Mouse (Mus musculus): ENCODE measurements around the gene Edn2. TPM values are rescaled to one million over a fixed set of nuclear protein-coding genes. Genes with fewer than 3 reads are reported as not detected.

Edn2 gene
- polyA plus RNA-seq, 1 experiment from 2014 or later: 0.32 TPM

DNA sequence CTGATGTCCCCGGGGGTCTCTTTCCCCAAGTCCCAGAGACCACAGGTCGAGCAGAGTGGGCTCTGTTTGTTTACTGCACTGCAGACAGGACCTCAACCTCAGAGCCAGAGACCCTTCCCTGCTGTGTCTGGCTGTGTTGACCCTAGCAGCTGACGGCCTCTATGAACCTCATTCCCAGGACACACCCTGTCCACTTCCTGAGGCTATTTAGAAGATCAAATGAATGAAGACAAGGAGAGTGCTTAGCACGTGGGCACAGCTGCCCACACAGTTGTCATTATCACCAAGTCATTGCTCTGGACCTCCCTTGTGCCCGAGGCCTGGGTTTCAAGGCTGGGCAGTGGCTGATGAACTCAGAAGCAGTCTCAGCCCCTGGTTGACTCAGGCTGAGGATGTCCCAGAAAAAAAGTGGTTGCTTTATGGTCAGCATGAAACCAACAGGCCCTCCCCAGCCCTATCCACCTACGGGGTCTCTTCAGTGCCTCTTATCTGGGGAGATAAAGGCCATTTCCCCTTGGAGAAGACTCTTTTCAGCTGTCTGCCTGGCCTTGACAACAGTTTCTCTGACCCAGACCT is 10.6 kb upstream of the Edn2 start:
- H3K9me3 ChIP-seq (ENCODE audit: control insufficient read depth, low read length): no peaks in the 10 kb centered on the region
- H3K36me3 ChIP-seq (ENCODE audit: control insufficient read depth, insufficient read depth, low read length): no peaks in the 10 kb centered on the region
- ATAC-seq (ENCODE audit: low read depth): no peak
- H3K4me3 ChIP-seq (ENCODE audit: low read depth, low read length): no peak overlapping the region
- H3K4me2 ChIP-seq (ENCODE audit: low read depth, low read length): no peak overlapping the region
- H3K27me3 ChIP-seq (ENCODE audit: control insufficient read depth, insufficient read depth, low read length): no peaks in the 10 kb centered on the region
- no peak overlapping the region for H3K27ac ChIP-seq (ENCODE audit: low read depth, low read length)
- no peak overlapping the region for H3K9ac ChIP-seq (replicated peaks; ENCODE audit: low read depth, low read length)
- WGBS: 55% methylated on average over 6 of the region's 6 CpGs
- no peaks in the 10 kb centered on the region for H3K4me1 ChIP-seq (ENCODE audit: control insufficient read depth, insufficient read depth, low read length)

DNA sequence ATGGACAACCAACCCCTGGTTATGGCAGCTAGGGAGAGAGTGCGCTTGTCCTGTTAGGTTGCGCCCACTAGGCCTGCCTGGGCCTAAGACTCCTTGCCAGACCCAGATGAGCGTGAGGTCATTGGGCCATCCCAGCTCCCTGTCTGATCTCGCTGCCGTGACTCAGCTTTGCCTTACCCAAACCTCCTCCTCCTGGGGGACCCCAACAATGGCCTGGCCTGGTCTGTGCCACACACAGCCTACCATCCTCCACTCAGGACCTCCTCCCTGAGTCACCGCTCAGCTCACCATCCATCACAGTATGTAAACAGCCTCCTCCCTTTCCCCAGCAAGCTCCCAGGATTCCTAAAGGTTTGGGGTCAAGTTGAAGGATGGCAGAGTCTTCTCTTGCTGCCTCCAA is 9.1 kb upstream of the Edn2 start:
- no peak for ATAC-seq (ENCODE audit: low read depth)
- Histone ChIP-seq H3K36me3 (ENCODE audit: control insufficient read depth, insufficient read depth, low read length) (no peaks in the 10 kb centered on the region), H3K4me2 (ENCODE audit: low read depth, low read length) (no peak overlapping the region), H3K4me1 (ENCODE audit: control insufficient read depth, insufficient read depth, low read length) (no peaks in the 10 kb centered on the region), H3K27me3 (ENCODE audit: control insufficient read depth, insufficient read depth, low read length) (no peaks in the 10 kb centered on the region), H3K9me3 (ENCODE audit: control insufficient read depth, low read length) (no peaks in the 10 kb centered on the region), H3K4me3 (ENCODE audit: low read depth, low read length) (no peak overlapping the region), H3K9ac (replicated peaks; ENCODE audit: low read depth, low read length) (no peak overlapping the region), H3K27ac (ENCODE audit: low read depth, low read length) (no peak overlapping the region)
- WGBS: 87% methylated on average over 6 of the region's 6 CpGs

DNA sequence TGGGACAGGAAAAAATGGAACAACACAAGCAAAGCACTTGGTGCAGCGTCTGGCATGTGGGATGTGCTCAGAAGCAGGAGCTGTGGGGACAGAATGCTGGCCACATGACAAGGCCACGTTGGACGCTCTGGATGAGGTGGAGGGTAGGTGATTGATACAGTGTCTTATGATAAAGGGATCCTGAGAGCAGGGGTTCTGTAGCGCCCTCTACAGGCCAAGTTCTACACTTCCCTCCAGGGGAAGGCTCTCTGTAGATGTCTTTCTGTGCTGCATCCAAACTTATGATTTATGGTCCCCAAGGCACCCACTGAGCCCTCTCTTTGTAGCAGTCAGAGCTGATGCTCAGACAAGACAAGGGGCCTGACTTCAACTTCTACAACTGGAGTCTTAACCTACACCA is 8.4 kb upstream of the Edn2 start:
- ATAC-seq (ENCODE audit: low read depth): no peak
- H3K27ac ChIP-seq (ENCODE audit: low read depth, low read length): no peak overlapping the region
- no peaks in the 10 kb centered on the region for H3K36me3 ChIP-seq (ENCODE audit: control insufficient read depth, insufficient read depth, low read length)
- H3K9ac ChIP-seq (replicated peaks; ENCODE audit: low read depth, low read length): no peak overlapping the region
- WGBS: 66% methylated on average over 4 of the region's 4 CpGs
- H3K27me3 ChIP-seq (ENCODE audit: control insufficient read depth, insufficient read depth, low read length): no peaks in the 10 kb centered on the region
- no peaks in the 10 kb centered on the region for H3K9me3 ChIP-seq (ENCODE audit: control insufficient read depth, low read length)
- no peak overlapping the region for H3K4me3 ChIP-seq (ENCODE audit: low read depth, low read length)
- no peaks in the 10 kb centered on the region for H3K4me1 ChIP-seq (ENCODE audit: control insufficient read depth, insufficient read depth, low read length)
- H3K4me2 ChIP-seq (ENCODE audit: low read depth, low read length): no peak overlapping the region

DNA sequence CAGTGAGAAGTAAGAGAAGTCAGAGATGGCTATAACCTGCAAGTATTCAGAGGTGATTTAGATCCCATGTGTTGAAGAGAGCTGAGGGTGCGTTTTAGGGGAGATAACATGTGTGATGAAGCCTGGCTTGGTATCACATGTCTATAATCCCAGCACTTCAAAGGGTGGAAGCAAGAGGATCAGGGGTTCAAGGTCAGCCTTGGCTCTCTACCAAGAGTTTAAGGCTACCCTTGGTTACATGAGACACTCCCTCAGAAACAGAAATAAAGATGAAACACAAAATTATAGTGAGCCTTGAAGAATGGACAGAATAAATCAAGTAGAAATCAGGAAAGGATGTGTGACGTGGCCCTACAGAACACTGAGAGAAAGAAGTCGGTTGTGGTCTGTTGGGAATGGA is 7.3 kb upstream of the Edn2 start:
- no peak overlapping the region for H3K4me3 ChIP-seq (ENCODE audit: low read depth, low read length)
- no peak overlapping the region for H3K27ac ChIP-seq (ENCODE audit: low read depth, low read length)
- ATAC-seq (ENCODE audit: low read depth): no peak
- no peaks in the 10 kb centered on the region for H3K27me3 ChIP-seq (ENCODE audit: control insufficient read depth, insufficient read depth, low read length)
- no peak overlapping the region for H3K4me2 ChIP-seq (ENCODE audit: low read depth, low read length)
- 89% methylated on average over 3 of the region's 3 CpGs for WGBS
- H3K4me1 ChIP-seq (ENCODE audit: control insufficient read depth, insufficient read depth, low read length): no peaks in the 10 kb centered on the region
- no peaks in the 10 kb centered on the region for H3K9me3 ChIP-seq (ENCODE audit: control insufficient read depth, low read length)
- H3K36me3 ChIP-seq (ENCODE audit: control insufficient read depth, insufficient read depth, low read length): no peaks in the 10 kb centered on the region
- no peak overlapping the region for H3K9ac ChIP-seq (replicated peaks; ENCODE audit: low read depth, low read length)

DNA sequence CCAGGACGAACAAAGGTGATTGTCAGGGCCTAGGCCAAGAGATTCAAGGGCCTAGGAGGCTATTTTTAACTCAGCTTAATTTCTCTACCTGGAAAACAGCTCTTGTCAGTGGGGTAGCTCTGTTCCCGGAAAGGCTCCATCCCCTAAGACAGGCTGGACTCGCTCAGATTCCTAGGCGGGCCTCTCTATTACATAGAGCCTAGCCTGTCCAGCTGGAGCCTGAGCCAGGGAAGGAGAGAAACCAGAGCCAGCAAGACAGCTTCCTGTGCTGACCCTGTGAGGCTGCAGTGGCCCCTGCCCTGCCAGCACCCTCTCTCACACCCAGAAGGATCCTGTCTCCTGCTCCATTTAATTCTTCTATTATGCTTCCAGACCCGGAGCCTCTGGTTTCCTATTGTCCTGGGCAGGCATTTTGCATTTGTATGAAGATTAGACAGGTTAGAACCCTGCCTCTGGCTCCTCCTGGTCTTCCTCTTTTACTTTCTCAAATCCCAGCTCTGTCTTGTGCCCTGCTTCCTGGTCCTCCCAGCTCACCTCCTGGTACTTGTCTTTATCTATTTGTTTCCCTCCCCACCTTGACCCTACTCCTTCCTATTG is 2.2 kb upstream of the Edn2 start:
- H3K9me3 ChIP-seq (ENCODE audit: control insufficient read depth, low read length): no peaks in the 10 kb centered on the region
- no peak overlapping the region for H3K9ac ChIP-seq (replicated peaks; ENCODE audit: low read depth, low read length)
- no peak for ATAC-seq (ENCODE audit: low read depth)
- no peak overlapping the region for H3K27ac ChIP-seq (ENCODE audit: low read depth, low read length)
- H3K27me3 ChIP-seq (ENCODE audit: control insufficient read depth, insufficient read depth, low read length): no peaks in the 10 kb centered on the region
- 63% methylated on average over 5 of the region's 5 CpGs for WGBS
- no peak overlapping the region for H3K4me3 ChIP-seq (ENCODE audit: low read depth, low read length)
- no peak overlapping the region for H3K4me2 ChIP-seq (ENCODE audit: low read depth, low read length)
- H3K4me1 ChIP-seq (ENCODE audit: control insufficient read depth, insufficient read depth, low read length): 0 out of 2 replicates have a peak, but pooled peaks cover 2% of the 10 kb centered on the region
- no peaks in the 10 kb centered on the region for H3K36me3 ChIP-seq (ENCODE audit: control insufficient read depth, insufficient read depth, low read length)

DNA sequence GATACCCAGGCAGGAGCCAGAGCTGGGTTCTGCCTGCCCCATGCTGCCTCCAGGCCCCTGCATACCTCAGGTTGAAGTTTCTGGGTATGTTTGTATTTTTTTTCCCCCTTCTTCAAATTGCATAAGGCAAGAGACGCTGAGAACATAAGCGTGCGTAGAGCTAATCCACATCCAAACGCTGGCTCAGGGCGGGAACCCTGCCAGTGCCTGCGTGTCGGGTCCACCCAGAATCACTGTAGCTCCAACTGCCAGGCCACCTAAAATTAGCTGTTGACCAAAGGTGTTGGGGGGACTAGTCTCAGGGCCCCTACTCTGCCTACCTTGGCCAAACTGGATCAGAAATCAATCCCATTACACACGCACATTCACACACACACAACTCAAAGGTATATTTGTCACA is 1.6 kb downstream of the Edn2 start:
- H3K36me3 ChIP-seq (ENCODE audit: control insufficient read depth, insufficient read depth, low read length): no peaks in the 10 kb centered on the region
- no peak overlapping the region for H3K4me3 ChIP-seq (ENCODE audit: low read depth, low read length)
- no peak overlapping the region for H3K9ac ChIP-seq (replicated peaks; ENCODE audit: low read depth, low read length)
- no peak overlapping the region for H3K27ac ChIP-seq (ENCODE audit: low read depth, low read length)
- no peaks in the 10 kb centered on the region for H3K9me3 ChIP-seq (ENCODE audit: control insufficient read depth, low read length)
- WGBS: 93% methylated on average over 8 of the region's 8 CpGs
- no peak for ATAC-seq (ENCODE audit: low read depth)
- H3K4me1 ChIP-seq (ENCODE audit: control insufficient read depth, insufficient read depth, low read length): 0 out of 2 replicates have a peak, but pooled peaks cover 2% of the 10 kb centered on the region
- H3K4me2 ChIP-seq (ENCODE audit: low read depth, low read length): no peak overlapping the region
- no peaks in the 10 kb centered on the region for H3K27me3 ChIP-seq (ENCODE audit: control insufficient read depth, insufficient read depth, low read length)

DNA sequence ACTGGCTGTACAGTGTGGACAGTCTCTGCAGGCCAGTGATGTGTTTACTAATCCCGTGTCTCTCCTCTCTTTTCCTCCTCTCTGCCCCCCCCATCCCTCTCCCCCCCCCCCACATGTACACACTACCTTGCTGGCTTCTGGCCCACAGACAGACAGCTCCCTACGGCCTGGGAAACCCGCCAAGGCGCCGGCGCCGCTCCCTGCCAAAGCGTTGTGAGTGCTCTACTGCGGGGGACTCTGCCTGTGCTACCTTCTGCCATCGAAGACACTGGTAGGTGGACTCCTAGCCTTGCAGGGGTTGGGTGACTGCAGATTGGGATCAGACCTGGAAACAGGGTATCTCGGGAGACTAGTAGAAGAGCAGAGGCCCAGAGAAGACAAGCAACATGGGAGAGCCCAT is 2.2 kb downstream of the Edn2 start:
- H3K4me2 ChIP-seq (ENCODE audit: low read depth, low read length): no peak overlapping the region
- H3K4me3 ChIP-seq (ENCODE audit: low read depth, low read length): no peak overlapping the region
- no peaks in the 10 kb centered on the region for H3K27me3 ChIP-seq (ENCODE audit: control insufficient read depth, insufficient read depth, low read length)
- H3K9me3 ChIP-seq (ENCODE audit: control insufficient read depth, low read length): no peaks in the 10 kb centered on the region
- ATAC-seq (ENCODE audit: low read depth): peak; percentile 69; the same call in 1 of the 2 replicates
- H3K4me1 ChIP-seq (ENCODE audit: control insufficient read depth, insufficient read depth, low read length): 0 out of 2 replicates have a peak, but pooled peaks cover 2% of the 10 kb centered on the region
- H3K27ac ChIP-seq (ENCODE audit: low read depth, low read length): no peak overlapping the region
- WGBS: 50% methylated on average over 11 of the region's 11 CpGs
- no peaks in the 10 kb centered on the region for H3K36me3 ChIP-seq (ENCODE audit: control insufficient read depth, insufficient read depth, low read length)
- no peak overlapping the region for H3K9ac ChIP-seq (replicated peaks; ENCODE audit: low read depth, low read length)

DNA sequence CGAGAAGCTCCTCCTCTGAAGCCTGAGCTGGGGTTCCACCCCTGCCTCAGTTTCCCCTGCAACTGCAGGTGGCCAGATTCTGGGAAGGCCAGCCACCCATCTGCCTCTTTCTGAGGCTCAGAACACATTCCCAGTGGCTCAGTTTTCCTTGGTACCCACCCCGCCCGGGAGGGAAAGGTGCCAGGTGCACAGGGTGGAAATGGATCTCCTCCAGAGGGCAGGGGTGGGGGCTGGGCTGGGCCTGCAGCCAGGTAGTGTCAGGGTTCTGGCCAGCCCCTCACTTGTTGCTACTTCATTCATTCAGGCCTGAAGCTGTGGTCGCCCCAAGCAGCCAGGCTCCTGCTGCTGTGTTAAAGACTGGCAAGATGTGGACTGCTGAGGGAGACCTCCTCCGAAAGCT is 3.3 kb downstream of the Edn2 start:
- no peak for ATAC-seq (ENCODE audit: low read depth)
- Histone ChIP-seq H3K4me2 (ENCODE audit: low read depth, low read length) (no peak overlapping the region), H3K4me3 (ENCODE audit: low read depth, low read length) (no peak overlapping the region)

DNA sequence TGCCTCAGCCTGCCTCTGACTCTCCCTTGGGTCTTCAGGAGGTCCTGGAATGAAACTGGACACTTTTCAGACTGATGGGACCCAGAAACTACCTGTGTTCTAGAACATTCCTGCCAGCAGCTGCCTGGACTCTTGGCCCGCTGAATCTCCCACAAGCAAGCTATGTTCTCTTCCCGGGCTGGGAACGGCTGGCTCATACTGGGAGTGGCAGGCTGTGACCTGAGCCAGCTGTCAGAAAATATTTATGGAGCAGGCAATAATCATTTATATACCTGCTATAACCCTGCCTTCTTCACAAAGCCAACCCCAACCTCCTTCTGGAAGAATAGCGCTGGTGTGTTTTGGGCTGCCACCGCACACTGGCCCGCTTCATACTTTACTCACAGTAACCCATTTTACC is 6.8 kb downstream of the Edn2 start:
- no peak overlapping the region for H3K4me3 ChIP-seq (ENCODE audit: low read depth, low read length)
- no peak overlapping the region for H3K27ac ChIP-seq (ENCODE audit: low read depth, low read length)
- 79% methylated on average over 6 of the region's 6 CpGs for WGBS
- no peak overlapping the region for H3K4me2 ChIP-seq (ENCODE audit: low read depth, low read length)
- no peak for ATAC-seq (ENCODE audit: low read depth)
- no peaks in the 10 kb centered on the region for H3K9me3 ChIP-seq (ENCODE audit: control insufficient read depth, low read length)
- no peaks in the 10 kb centered on the region for H3K27me3 ChIP-seq (ENCODE audit: control insufficient read depth, insufficient read depth, low read length)
- no peak overlapping the region for H3K9ac ChIP-seq (replicated peaks; ENCODE audit: low read depth, low read length)
- H3K36me3 ChIP-seq (ENCODE audit: control insufficient read depth, insufficient read depth, low read length): no peaks in the 10 kb centered on the region
- H3K4me1 ChIP-seq (ENCODE audit: control insufficient read depth, insufficient read depth, low read length): peaks cover 4% of the 10 kb centered on the region; the same call in 1 of the 2 replicates

More for the DNA sequence above, 3.3 kb downstream of the Edn2 start:
- H3K27me3 ChIP-seq (ENCODE audit: control insufficient read depth, insufficient read depth, low read length): no peaks in the 10 kb centered on the region
- no peak overlapping the region for H3K27ac ChIP-seq (ENCODE audit: low read depth, low read length)
- H3K9me3 ChIP-seq (ENCODE audit: control insufficient read depth, low read length): no peaks in the 10 kb centered on the region
- H3K4me1 ChIP-seq (ENCODE audit: control insufficient read depth, insufficient read depth, low read length): 0 out of 2 replicates have a peak, but pooled peaks cover 2% of the 10 kb centered on the region
- no peaks in the 10 kb centered on the region for H3K36me3 ChIP-seq (ENCODE audit: control insufficient read depth, insufficient read depth, low read length)
- no peak overlapping the region for H3K9ac ChIP-seq (replicated peaks; ENCODE audit: low read depth, low read length)
- WGBS: 89% methylated on average over 5 of the region's 5 CpGs
